Mouse (Mus musculus) liver, adult (tissue): Measurements from ENCODE around the gene Pilrb1.
"Not testable (repeated sequence)": the region's sequence is repeated elsewhere in the genome, so short reads cannot be mapped to it uniquely, and the experiment has no call there.

Experiments
- GATA4 ChIP-seq: IDR thresholded peaks from 2 replicates; pipeline ENCODE4 v1.6.1; 2014; ENCODE audit warnings: mild to moderate bottlenecking, low read length; ENCODE audit not compliant: insufficient replicate concordance

The Pilrb1 gene

DNA sequence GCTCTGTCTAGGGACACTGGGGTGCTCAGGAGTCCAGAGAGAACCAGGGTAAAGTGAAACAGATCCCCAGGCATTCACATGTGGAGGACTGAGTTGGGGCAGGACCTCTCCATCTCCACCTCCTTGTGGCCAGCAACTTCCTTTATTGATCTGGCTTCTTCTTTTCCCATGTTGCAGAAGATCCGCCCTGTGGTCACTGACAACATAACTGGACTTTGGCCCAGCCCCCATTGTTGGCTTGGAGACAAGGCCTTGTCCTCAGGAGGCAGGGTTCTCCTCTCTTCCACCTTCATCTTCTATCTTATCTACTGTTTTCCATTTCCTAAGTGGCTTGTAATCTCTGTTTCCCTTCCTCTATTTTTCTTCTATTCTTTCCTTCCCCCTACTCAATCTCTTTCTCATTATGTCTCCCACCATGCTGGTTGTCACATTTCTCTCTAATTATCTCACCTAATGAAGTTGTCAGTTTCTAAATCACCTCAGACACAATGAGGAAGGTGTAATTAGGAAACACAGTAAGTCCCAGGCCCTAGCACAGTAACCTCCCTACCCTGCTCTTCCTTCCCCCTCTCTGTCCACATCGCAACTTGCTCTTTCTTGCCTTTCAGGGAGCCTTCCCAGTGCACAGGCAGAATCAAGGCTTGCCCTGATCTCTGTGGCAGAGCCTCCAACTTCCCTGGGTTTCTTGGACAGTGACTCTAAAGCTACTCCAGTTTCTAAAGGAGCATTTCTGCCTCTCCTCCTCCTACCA lies at the start of gene Pilrb1:
TSS of gene Pilrb1 (minus strand) at position 147 of the 751 bp plus-strand sequence.
- TF ChIP-seq GATA4, result not testable (repeated sequence)

DNA sequence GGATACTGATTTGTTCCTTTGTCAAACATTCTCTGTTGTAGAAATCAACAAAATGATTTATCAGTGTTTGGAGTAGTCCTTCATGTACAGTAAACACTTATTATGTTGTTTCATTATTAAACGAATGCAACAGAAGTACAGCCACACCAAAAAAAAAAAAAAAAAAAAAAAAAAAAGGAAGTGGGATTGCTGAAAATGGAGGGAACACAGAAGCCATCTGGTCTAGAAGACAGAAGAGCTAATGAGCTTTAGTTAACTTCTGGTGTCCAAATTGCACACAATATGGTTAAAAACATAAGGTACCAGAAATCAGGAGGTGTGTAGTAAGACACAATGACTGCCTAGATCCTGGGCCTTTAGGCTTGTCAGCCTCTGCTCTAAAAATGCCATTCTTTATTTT lies 39.9 kb upstream of the Pilrb1 start:
- no peak for TF ChIP-seq GATA4

DNA sequence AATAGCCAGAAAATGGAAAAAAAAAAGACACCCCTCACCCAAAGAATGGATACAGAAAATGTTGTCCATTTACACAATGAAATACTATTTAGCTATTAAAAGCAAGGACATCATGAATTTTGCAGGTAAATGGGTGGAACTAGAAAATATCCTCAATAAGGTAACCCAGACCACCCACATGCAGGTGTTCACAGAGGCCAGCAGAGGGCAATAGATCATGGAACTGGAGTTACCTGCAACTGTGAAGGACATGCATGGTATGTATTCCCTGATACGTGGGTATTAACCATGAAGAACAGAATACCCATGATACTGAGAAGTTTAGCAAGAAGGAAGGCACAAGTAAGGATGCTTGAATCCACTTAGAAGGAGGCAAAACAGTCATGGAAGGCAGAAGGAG lies 35.0 kb upstream of the Pilrb1 start:
- no peak for TF ChIP-seq GATA4

DNA sequence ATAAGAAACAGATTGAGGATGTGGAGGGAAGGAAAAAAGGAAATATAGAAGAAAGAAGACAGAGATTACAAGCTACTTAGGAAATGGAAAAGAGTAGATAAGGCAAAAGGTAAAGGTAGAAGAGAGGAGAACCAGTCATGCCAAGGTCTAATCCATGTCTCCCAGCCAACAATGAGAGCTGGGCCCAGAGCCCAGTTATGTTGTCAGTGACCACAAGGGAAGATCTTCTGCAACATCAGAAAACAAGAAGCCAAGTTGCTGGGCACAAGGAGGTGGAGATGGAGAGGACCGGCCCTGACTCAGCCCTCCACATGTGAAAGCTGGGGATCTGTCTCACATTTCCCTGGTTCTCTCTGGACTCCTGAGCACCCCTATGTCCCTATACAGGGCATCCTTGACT lies 29.8 kb upstream of the Pilrb1 start:
- TF ChIP-seq GATA4, result no peak

DNA sequence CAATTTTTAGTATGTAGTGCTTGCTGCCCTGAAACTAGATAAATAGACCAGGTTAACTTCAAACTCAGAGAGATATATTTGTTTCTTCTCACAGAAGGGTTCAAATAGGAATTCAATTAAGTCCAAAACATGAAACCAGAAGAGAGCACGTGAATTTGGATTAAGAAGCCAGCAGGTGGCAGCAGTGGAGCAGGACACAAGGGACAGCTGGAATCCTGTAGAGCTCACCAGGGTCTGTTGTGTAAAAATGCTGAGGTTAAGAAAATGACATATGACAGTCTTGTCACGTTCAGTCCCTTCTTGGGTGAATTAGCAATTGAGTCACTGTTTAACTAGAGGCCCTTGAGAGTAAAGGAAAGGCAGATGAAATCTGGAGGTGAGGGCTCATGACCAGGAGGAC lies 28.0 kb upstream of the Pilrb1 start:
- TF ChIP-seq GATA4, result no peak

DNA sequence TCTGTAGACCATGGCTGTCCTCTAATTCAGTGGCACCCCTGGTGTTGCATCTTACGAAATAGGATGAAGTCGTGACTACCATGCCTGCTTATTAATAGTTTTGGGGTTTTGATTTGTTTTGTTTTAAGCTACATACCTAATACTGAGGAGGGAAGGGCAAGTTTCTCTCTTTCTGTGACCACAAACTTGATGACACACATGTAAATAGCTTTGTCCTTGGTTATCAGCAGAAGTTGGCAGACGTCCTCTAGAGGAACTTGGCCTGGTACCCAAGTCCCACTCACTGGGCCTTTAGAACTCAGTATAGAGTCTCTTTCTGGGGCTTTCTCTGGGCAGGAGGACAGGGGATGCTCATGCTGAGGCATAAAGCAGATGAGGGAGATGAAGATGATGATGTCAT lies 25.4 kb upstream of the Pilrb1 start:
- no peak for TF ChIP-seq GATA4

DNA sequence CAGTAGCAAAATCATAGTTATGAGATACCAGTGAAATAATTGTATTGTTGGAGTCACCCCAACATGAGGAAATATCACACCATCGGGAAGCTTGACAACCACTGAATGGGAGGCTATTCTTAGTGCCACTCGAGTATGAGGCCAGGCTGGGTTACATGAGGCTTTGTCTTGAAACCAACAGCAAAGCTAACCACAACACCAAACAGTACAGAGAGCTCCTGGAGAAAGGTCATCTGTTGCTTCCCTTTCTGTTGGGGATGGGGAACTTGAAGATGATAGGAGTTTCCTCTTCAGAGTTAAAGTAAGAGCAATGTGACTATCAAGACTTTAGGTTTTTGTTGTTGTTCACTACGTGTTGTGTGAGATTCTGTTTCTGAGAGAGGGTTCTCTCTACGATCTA lies 25.0 kb upstream of the Pilrb1 start:
- TF ChIP-seq GATA4, result no peak

DNA sequence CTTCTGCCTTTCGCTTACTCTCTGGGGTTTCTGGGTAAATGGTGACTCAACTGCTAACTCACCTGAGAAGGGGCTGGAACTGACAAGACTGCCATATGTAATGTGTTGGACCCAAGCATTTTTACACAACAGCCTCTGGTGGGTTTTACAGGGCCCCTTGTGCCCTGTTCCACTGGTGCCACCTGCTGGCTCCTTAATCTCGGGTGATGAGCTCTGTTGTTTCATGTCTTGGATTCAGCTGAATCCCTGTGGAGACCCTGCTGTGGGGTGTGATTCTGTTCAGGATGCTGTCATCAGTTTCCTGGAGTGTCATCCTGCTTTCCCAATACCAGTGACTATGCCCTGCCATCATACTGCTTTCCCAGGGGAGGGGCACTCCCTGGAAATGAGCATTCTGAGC lies 20.0 kb upstream of the Pilrb1 start:
- no peak for TF ChIP-seq GATA4

DNA sequence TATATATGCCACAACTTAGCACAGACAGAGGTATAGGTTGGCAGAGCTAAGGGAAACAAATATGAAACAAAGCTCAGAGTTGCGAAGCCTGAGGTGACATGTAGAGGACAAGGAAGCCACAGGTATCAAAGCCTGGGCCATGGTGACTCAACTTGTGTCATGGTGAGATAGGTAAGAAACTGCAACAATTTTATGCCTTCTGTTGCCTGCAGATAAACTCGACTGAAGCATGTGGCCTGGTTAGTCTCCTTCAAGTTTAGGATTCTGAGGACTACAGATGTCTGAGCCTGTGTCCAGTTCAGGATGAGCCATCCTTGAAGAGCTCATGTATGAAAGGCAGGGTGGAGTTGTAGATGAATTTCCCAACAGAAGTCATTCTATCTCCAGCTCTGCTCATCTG lies 17.1 kb upstream of the Pilrb1 start:
- TF ChIP-seq GATA4, result no peak

DNA sequence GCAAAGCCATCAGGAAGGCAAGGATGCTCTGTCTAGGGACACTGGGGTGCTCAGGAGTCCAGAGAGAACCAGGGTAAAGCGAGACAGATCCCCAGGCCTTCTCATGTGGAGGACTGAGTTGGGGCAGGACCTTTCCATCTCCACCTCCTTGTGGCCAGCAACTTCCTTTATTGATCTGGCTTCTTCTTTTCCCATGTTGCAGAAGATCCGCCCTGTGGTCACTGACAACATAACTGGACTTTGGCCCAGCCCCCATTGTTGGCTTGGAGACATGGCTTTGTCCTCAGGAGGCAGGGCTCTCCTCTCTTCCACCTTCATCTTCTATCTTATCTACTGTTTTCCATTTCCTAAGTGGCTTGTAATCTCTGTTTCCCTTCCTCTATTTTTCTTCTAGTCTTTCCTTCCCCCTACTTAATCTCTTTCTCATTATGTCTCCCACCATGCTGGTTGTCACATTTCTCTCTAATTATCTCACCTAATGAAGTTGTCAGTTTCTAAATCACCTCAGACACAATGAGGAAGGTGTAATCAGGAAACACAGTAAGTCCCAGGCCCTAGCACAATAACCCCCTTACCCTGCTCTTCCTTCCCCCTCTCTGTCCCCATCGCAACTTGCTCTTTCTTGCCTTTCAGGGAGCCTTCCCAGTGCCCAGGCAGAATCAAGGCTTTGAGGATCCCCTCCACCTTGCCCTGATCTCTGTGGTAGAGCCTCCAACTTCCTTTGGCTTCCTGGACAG lies 13.9 kb upstream of the Pilrb1 start, which contains the start of gene Pilrb2:
TSS of gene Pilrb2 (minus strand) at position 172 of the 737 bp plus-strand sequence.
- not testable (repeated sequence) for TF ChIP-seq GATA4

DNA sequence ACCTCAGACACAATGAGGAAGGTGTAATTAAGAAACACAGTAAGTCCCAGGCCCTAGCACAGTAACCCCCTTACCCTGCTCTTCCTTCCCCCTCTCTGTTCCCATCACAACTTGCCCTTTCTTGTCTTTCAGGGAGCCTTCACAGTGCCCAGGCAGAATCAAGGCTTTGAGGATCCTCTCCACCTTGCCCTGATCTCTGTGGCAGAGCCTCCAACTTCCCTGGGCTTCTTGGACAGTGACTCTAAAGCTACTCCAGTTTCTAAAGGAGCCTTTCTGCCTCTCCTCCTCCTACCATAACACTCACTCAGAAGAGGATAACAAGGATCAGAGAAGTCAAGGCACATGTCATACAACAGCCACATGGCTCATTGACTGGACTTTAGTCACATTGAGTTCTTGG lies 21.3 kb downstream of the Pilrb1 start:
- no peak for TF ChIP-seq GATA4

DNA sequence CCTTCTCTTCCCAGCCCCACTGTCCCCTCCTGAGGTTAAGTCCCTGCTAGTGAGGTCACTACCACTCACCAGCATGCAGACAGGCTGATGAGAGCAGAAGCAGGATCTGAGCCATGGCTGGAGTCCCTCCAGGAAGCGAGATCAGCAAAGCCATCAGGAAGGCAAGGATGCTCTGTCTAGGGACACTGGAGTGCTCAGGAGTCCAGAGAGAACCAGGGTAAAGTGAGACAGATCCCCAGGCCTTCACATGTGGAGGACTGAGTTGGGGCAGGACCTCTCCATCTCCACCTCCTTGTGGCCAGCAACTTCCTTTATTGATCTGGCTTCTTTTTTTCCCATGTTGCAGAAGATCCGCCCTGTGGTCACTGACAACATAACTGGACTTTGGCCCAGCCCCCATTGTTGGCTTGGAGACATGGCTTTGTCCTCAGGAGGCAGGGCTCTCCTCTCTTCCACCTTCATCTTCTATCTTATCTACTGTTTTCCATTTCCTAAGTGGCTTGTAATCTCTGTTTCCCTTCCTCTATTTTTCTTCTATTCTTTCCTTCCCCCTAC lies 21.9 kb downstream of the Pilrb1 start, which contains the start of gene Pilra:
TSS of gene Pilra (minus strand) at position 316 of the 555 bp plus-strand sequence.
- TF ChIP-seq GATA4, result not testable (repeated sequence)

DNA sequence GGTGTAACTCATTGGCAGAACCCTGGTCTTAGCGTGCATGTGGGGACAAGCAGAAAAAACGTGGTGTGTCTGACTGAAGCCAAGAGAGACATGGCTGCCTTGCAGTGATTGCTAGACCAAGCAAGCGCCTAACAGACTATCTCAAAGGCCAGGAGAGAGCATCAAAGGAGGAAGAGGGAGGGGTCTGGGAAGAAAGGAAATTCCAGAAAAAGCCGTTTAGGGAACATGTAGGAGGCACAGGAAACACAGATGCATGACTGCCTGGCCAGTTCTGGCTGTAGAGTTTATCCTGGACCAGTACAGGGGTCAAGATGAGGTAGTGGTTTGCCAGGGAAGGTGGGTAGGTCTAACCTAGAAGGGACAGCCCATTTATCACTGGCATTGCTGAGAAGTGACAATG lies 24.4 kb downstream of the Pilrb1 start:
- TF ChIP-seq GATA4, result peak; percentile 37; the same call in 1 of the 2 replicates

DNA sequence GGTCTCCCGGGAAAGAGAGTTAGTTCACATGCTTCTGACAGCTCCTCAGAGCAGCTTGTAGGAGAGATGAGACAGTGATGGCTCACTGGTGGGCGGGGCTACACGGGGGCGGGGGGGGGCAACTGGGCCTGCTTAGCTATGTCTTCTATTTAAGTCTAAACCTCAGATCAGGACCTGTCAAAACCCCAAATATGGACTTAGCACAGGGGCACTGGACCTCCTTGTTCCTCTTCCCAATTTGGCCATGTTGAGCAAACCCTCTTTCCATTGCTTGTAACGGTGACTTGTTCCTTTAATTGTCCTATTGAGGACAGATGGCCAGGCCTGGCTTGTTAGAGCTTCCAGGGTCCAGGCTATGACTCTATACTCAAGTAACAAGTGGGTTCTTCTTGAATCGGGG lies 26.4 kb downstream of the Pilrb1 start:
- TF ChIP-seq GATA4, result no peak

DNA sequence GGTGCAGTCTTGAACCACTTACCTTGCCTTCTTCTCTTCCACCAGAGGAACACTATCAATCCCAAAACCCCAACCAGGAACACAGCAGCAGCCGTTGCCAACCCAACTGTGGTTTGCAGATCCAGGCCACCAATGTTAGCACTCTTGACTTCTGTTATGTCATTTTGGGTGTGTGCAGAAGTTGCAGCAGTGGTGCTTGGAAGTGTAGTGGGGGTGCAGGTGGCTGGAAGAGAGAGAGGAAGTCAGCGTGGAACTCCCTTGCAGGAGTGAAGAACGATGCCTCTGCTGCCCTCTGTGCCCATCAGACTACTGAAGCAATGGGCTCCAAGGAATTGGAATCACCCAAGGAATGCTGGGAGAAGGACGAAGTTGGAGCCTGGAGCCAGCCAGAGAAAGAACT lies 26.8 kb downstream of the Pilrb1 start:
- no peak for TF ChIP-seq GATA4

DNA sequence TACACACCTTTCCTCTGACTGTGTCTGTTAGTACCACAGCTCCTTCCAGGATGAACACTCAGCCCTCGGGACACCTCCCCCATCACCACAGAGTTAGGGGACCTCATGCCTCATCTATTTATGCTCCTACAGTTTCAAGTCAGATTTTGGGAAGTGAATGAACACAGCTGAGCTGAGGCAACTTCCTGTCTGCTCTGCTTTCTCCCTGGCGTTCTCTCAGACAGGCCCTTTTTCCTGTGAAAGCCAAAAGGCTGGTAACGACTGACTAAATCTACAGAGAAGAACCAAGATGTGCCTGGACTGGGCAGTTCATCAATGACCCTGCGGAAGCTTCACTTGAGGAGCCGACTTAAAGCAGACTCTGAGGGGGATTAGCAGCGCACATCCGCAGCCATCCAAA lies 27.7 kb downstream of the Pilrb1 start:
- TF ChIP-seq GATA4, result no peak
